Mouse (Mus musculus): ENCODE results near the gene Tmem135. TPM values are rescaled to one million over a fixed set of nuclear protein-coding genes. Genes with fewer than 3 reads are reported as not detected.

Tmem135 gene
- polyA plus RNA-seq, 1 experiment from 2014 or later = 36.3 TPM

DNA sequence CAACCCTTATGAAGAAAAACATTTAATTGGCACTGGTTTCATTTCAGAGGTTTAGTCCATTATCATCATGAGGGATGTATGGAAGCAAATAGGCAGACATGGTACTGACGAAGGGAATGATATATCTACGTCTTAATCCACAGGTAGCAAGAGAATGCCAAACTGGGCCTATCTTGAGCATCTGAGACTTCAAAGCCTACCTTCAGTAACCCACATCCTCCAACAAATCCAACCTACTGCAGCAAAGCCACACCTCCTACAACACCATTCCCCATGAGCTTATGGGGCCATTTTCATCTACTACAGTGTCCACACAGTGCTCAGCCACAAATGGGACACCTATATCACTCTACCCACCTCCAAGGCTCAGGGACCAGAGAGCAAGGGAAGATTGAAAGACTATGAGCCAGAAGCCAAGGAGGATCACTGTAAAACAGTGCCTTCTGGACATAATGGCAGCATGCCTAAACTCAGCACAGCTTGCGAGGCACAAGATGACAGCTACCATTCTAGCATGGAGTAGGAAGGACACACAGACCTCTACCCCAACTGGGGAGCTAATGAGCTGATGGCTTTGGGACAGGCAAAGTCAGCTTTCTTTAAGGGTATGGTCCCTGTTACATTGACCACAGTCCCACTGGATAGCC, 171.4 kb downstream of the Tmem135 start:
- 0 out of 2 replicates have a peak, but pooled peaks cover 4% of the 10 kb centered on the region for H3K4me1 ChIP-seq (ENCODE audit: control insufficient read depth, insufficient read depth, low read length)
- ATAC-seq (ENCODE audit: insufficient read depth, low FRiP score) = no peak
- no peaks in the 10 kb centered on the region for H3K27me3 ChIP-seq (ENCODE audit: control insufficient read depth, insufficient read depth, low read length)
- H3K4me2 ChIP-seq (ENCODE audit: low read depth, low read length) = no peak overlapping the region
- H3K9me3 ChIP-seq (replicated peaks; ENCODE audit: control insufficient read depth, low read length) = no peaks in the 10 kb centered on the region
- WGBS = 97% methylated on average over 3 of the region's 3 CpGs
- no peaks in the 10 kb centered on the region for H3K36me3 ChIP-seq (ENCODE audit: control insufficient read depth, insufficient read depth, low read length)
- H3K4me3 ChIP-seq (replicated peaks; ENCODE audit: low read length) = no peak overlapping the region
- H3K9ac ChIP-seq (ENCODE audit: low read length) = no peak overlapping the region
- H3K27ac ChIP-seq (ENCODE audit: low read length) = no peak overlapping the region

DNA sequence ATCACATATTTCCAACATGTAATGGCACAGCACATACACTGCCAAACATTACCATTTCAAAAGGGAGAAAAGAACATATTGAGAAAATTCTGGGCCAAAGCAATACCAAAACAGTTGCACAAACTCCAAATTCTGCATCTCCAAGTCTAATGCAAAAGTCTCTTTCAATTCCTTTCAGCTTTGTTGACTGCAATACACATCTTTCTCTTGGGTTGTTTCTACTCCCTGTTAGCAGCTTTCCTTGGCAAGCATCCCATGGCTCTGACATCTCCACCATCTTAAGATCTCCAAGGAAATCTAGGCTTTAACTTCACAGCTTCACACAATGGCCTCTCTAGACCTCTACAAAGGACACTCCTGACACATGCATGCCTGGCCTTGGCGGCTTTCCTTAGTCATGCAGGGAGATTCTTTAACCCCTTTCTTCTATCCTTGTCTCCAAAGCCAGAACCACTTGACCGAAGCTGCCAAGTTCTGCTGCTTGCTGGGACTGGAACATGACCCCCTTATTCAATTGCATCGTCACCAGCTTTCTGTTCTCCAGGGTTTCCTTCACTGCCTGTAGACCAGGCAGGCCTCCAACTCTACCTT, 172.7 kb downstream of the Tmem135 start:
- Histone ChIP-seq H3K4me1 (ENCODE audit: control insufficient read depth, insufficient read depth, low read length) (0 out of 2 replicates have a peak, but pooled peaks cover 4% of the 10 kb centered on the region), H3K36me3 (ENCODE audit: control insufficient read depth, insufficient read depth, low read length) (no peaks in the 10 kb centered on the region), H3K4me3 (replicated peaks; ENCODE audit: low read length) (no peak overlapping the region), H3K27me3 (ENCODE audit: control insufficient read depth, insufficient read depth, low read length) (no peaks in the 10 kb centered on the region), H3K4me2 (ENCODE audit: low read depth, low read length) (no peak overlapping the region), H3K27ac (ENCODE audit: low read length) (no peak overlapping the region), H3K9ac (ENCODE audit: low read length) (no peak overlapping the region), H3K9me3 (replicated peaks; ENCODE audit: control insufficient read depth, low read length) (no peaks in the 10 kb centered on the region)
- 84% methylated on average over 3 of the region's 3 CpGs for WGBS
- ATAC-seq (ENCODE audit: insufficient read depth, low FRiP score) = no peak

DNA sequence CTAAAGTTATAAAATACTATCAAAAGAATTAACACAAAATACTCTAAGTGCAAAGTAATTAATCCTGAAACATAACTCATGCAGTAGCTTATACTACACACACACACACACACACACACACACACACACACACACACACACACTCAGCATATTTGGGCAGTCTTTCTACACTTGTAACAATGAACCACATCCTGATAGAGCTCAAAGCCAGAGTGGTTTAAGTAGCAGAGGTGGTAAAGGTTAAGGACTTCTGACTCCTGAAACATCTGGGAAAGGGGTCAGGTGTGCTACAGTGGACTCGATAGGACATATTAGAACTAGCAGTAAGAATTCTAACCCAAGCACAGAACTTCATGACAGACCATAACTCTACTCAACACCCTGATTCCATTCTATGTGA, 181.4 kb downstream of the Tmem135 start:
- no peak overlapping the region for H3K4me2 ChIP-seq (ENCODE audit: low read depth, low read length)
- no peaks in the 10 kb centered on the region for H3K9me3 ChIP-seq (replicated peaks; ENCODE audit: control insufficient read depth, low read length)
- no peaks in the 10 kb centered on the region for H3K36me3 ChIP-seq (ENCODE audit: control insufficient read depth, insufficient read depth, low read length)
- peaks cover 4% of the 10 kb centered on the region; the same call in 1 of the 2 replicates for H3K4me1 ChIP-seq (ENCODE audit: control insufficient read depth, insufficient read depth, low read length)
- H3K9ac ChIP-seq (ENCODE audit: low read length) = no peak overlapping the region
- no peak overlapping the region for H3K27ac ChIP-seq (ENCODE audit: low read length)
- H3K27me3 ChIP-seq (ENCODE audit: control insufficient read depth, insufficient read depth, low read length) = no peaks in the 10 kb centered on the region
- H3K4me3 ChIP-seq (replicated peaks; ENCODE audit: low read length) = no peak overlapping the region
- ATAC-seq (ENCODE audit: insufficient read depth, low FRiP score) = no peak
- 44% methylated on average over 1 of the region's 1 CpGs for WGBS

DNA sequence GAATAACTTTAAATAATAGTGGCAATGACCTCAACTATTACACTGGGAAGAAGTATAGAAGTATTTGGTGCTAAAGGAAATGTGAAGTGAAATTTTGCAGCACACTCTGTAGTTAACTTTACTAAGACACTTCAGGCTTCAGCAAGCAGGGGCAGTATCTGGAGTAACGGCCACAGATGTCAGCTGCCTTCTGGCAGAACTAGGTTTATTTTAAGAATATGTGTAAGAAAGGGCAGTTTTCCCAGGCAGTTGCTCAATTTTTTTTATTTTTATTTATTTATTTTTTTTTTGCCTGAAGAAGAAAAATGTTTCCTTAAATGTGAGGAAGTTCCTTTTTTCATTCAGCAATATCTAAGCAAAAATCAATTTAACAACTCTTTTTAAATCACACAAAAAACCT, 187.4 kb downstream of the Tmem135 start:
- WGBS = 29% methylated on average over 1 of the region's 1 CpGs
- ATAC-seq (ENCODE audit: insufficient read depth, low FRiP score) = no peak
- H3K9ac ChIP-seq (ENCODE audit: low read length) = no peak overlapping the region
- H3K36me3 ChIP-seq (ENCODE audit: control insufficient read depth, insufficient read depth, low read length) = no peaks in the 10 kb centered on the region
- H3K9me3 ChIP-seq (replicated peaks; ENCODE audit: control insufficient read depth, low read length) = no peaks in the 10 kb centered on the region
- no peaks in the 10 kb centered on the region for H3K27me3 ChIP-seq (ENCODE audit: control insufficient read depth, insufficient read depth, low read length)
- H3K27ac ChIP-seq (ENCODE audit: low read length) = no peak overlapping the region
- H3K4me2 ChIP-seq (ENCODE audit: low read depth, low read length) = no peak overlapping the region
- H3K4me1 ChIP-seq (ENCODE audit: control insufficient read depth, insufficient read depth, low read length) = peaks cover 10% of the 10 kb centered on the region
- no peak overlapping the region for H3K4me3 ChIP-seq (replicated peaks; ENCODE audit: low read length)

DNA sequence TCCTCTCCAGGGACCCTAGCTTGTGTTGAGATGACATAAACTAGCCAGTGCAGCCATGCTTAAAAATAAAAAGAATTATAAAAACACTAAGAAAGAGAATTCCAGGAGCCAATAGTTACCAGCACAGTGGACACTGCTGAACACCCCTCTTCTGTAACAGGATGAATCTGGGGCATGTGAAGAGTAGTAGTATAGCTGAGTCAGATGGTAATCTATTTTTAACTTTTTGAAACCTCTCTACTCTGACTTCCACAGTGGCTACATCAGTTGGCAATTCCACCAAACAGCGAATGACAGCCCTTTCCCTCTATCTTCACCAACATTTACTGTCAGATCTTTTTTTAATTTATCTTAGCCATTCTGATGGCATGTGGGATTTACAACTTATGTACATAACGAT, 187.9 kb downstream of the Tmem135 start:
- peak overlapping the region; percentile 55 for H3K27ac ChIP-seq (ENCODE audit: low read length)

DNA sequence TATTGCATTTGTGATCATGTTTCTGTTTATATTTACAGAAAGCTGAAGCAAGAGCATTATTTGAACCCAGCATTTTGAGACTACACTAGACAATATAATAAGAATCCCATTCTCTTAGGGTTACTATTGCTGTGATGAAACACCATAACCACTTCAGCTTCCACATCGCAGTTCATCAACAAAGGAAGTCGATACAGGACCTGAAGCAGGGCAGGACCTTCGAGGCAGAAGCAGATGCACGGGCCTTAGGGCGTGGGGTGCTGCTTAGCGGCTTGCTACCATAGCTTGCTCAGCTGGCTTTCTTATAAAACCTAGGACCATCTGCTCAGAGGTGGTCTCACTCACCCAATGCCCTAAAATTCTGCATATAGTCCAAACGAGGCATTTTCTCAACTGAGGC, 188.3 kb downstream of the Tmem135 start:
- Histone ChIP-seq H3K9me3 (replicated peaks; ENCODE audit: control insufficient read depth, low read length) (no peaks in the 10 kb centered on the region), H3K27me3 (ENCODE audit: control insufficient read depth, insufficient read depth, low read length) (no peaks in the 10 kb centered on the region), H3K4me2 (ENCODE audit: low read depth, low read length) (no peak overlapping the region), H3K4me1 (ENCODE audit: control insufficient read depth, insufficient read depth, low read length) (peaks cover 13% of the 10 kb centered on the region), H3K9ac (ENCODE audit: low read length) (no peak overlapping the region), H3K36me3 (ENCODE audit: control insufficient read depth, insufficient read depth, low read length) (no peaks in the 10 kb centered on the region), H3K27ac (ENCODE audit: low read length) (peak overlapping the region; percentile 55), H3K4me3 (replicated peaks; ENCODE audit: low read length) (no peak overlapping the region)
- 45% methylated on average over 7 of the region's 7 CpGs for WGBS
- ATAC-seq (ENCODE audit: insufficient read depth, low FRiP score) = no peak

More for the DNA sequence above, 187.9 kb downstream of the Tmem135 start:
- ATAC-seq (ENCODE audit: insufficient read depth, low FRiP score) = peak; percentile 56; the same call in 1 of the 2 replicates
- Histone ChIP-seq H3K9me3 (replicated peaks; ENCODE audit: control insufficient read depth, low read length) (no peaks in the 10 kb centered on the region), H3K4me3 (replicated peaks; ENCODE audit: low read length) (no peak overlapping the region), H3K4me2 (ENCODE audit: low read depth, low read length) (no peak overlapping the region), H3K36me3 (ENCODE audit: control insufficient read depth, insufficient read depth, low read length) (no peaks in the 10 kb centered on the region), H3K27me3 (ENCODE audit: control insufficient read depth, insufficient read depth, low read length) (no peaks in the 10 kb centered on the region), H3K9ac (ENCODE audit: low read length) (no peak overlapping the region), H3K4me1 (ENCODE audit: control insufficient read depth, insufficient read depth, low read length) (peaks cover 10% of the 10 kb centered on the region)
- WGBS = 37% methylated on average over 2 of the region's 2 CpGs

DNA sequence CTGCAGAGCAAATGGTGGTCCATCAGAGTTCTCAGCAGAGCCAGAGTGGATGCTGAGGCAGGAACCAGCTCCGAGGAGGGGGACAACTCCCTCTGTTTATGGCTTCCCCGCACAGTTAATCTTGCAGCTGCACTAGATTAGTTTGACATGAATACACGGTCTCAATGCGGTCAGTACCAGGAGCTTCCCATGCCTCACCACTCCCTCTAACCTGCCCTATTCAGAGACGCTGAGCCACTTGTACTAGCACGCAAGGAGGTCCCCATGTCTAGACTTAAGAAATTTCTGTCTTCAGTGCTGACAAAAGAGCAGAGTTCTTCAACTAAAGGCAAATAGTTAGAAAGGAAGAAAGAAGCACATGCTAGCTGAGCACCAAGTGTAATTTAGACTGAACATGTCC, 193.5 kb downstream of the Tmem135 start:
- peak overlapping the region; percentile 39; the same call in 1 of the 2 replicates for H3K27ac ChIP-seq (ENCODE audit: low read length)
- H3K4me1 ChIP-seq (ENCODE audit: control insufficient read depth, insufficient read depth, low read length) = peaks cover 14% of the 10 kb centered on the region; the same call in 1 of the 2 replicates
- no peak overlapping the region for H3K4me3 ChIP-seq (replicated peaks; ENCODE audit: low read length)
- 0 out of 2 replicates have a peak overlapping the region, but pooled peaks have one; percentile 16 for H3K9ac ChIP-seq (ENCODE audit: low read length)
- ATAC-seq (ENCODE audit: insufficient read depth, low FRiP score) = peak; percentile 53; the same call in 1 of the 2 replicates
- 23% methylated on average over 6 of the region's 6 CpGs for WGBS
- H3K4me2 ChIP-seq (ENCODE audit: low read depth, low read length) = no peak overlapping the region
- H3K36me3 ChIP-seq (ENCODE audit: control insufficient read depth, insufficient read depth, low read length) = no peaks in the 10 kb centered on the region
- no peaks in the 10 kb centered on the region for H3K9me3 ChIP-seq (replicated peaks; ENCODE audit: control insufficient read depth, low read length)
- no peaks in the 10 kb centered on the region for H3K27me3 ChIP-seq (ENCODE audit: control insufficient read depth, insufficient read depth, low read length)

DNA sequence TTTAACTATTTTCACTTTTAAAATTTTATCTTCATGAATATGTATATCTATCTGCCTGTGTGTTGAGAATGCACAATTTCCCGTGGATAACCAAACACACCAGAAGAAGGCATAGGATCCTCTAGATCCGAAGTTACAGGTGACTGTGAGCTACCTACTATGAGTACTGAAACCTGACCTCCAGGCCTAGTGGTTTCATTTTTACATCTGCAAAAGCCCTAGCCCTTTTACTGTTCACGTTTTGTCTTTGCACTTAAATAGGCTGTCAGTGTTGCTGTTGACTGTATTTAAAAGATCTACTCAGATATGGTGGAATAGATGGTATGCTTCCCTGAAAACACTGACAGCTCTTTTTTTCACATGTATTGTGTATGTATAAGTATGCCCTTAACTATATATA, 197.9 kb downstream of the Tmem135 start:
- Histone ChIP-seq H3K36me3 (ENCODE audit: control insufficient read depth, insufficient read depth, low read length) (no peaks in the 10 kb centered on the region), H3K4me3 (replicated peaks; ENCODE audit: low read length) (no peak overlapping the region), H3K9me3 (replicated peaks; ENCODE audit: control insufficient read depth, low read length) (no peaks in the 10 kb centered on the region), H3K27ac (ENCODE audit: low read length) (no peak overlapping the region), H3K4me2 (ENCODE audit: low read depth, low read length) (no peak overlapping the region), H3K9ac (ENCODE audit: low read length) (no peak overlapping the region), H3K4me1 (ENCODE audit: control insufficient read depth, insufficient read depth, low read length) (peaks cover 11% of the 10 kb centered on the region), H3K27me3 (ENCODE audit: control insufficient read depth, insufficient read depth, low read length) (no peaks in the 10 kb centered on the region)
- no peak for ATAC-seq (ENCODE audit: insufficient read depth, low FRiP score)
- WGBS = 85% methylated on average over 3 of the region's 3 CpGs

DNA sequence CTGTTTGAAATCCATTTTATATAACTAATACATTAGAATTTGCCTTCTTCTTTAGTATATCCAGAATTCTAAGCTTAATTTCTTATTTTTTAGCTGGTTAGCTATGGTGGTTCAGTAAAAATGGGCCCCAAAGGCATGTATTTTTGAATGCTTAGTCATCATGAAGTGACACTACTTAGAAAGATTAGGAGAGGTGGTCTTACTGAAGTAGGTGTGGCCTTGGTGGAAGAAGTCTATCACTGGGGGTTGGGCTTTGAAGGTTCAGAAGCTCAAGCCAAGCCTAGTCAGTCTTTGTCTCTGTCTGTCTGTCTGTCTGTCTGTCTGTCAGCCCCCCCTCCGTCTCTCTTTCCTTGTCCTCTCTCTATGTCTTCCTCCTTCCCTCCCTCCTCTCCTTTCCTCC, 198.6 kb downstream of the Tmem135 start:
- H3K36me3 ChIP-seq (ENCODE audit: control insufficient read depth, insufficient read depth, low read length) = no peaks in the 10 kb centered on the region
- peaks cover 5% of the 10 kb centered on the region for H3K4me1 ChIP-seq (ENCODE audit: control insufficient read depth, insufficient read depth, low read length)
- WGBS = 90% methylated on average over 1 of the region's 1 CpGs
- no peak for ATAC-seq (ENCODE audit: insufficient read depth, low FRiP score)
- H3K27me3 ChIP-seq (ENCODE audit: control insufficient read depth, insufficient read depth, low read length) = no peaks in the 10 kb centered on the region
- H3K4me3 ChIP-seq (replicated peaks; ENCODE audit: low read length) = no peak overlapping the region
- no peaks in the 10 kb centered on the region for H3K9me3 ChIP-seq (replicated peaks; ENCODE audit: control insufficient read depth, low read length)
- H3K27ac ChIP-seq (ENCODE audit: low read length) = no peak overlapping the region
- no peak overlapping the region for H3K4me2 ChIP-seq (ENCODE audit: low read depth, low read length)
- no peak overlapping the region for H3K9ac ChIP-seq (ENCODE audit: low read length)
